Mouse (Mus musculus) midbrain, embryonic 12.5 days (tissue): ENCODE data around the gene Rsl24d1. TPM values are rescaled to one million over a fixed set of nuclear protein-coding genes. Genes with fewer than 3 reads are reported as not detected.

ENCODE experiments used
- ATAC-seq: fragments of 200-750 bp; cut with Nextera tagmentation; 2 replicates; pipeline ENCODE4 v1.8.0; 2017; ENCODE audit warnings: low read depth, moderate TSS enrichment, moderate library complexity; ENCODE audit not compliant: low FRiP score
- H3K27ac ChIP-seq: fragments of 300-500 bp; sonication (generic); replicated peaks from 2 replicates; pipeline ENCODE4 v1.5.1; 2016; ENCODE audit warnings: mild to moderate bottlenecking
- H3K27me3 ChIP-seq: fragments of 300-500 bp; sonication (generic); 2 replicates; pipeline ENCODE4 v1.6.1; 2016; ENCODE audit warnings: mild to moderate bottlenecking
- H3K36me3 ChIP-seq: fragments of 300-500 bp; sonication (generic); 2 replicates; pipeline ENCODE4 v1.6.1; 2016
- H3K4me1 ChIP-seq: fragments of 300-500 bp; sonication (generic); 2 replicates; pipeline ENCODE4 v1.6.1; 2016
- H3K4me2 ChIP-seq: fragments of 300-500 bp; sonication (generic); replicated peaks from 2 replicates; pipeline ENCODE4 v1.6.1; 2016; ENCODE audit warnings: mild to moderate bottlenecking, moderate library complexity
- H3K4me3 ChIP-seq: fragments of 300-500 bp; sonication (generic); 2 replicates; pipeline ENCODE4 v1.5.1; 2016; ENCODE audit warnings: mild to moderate bottlenecking
- H3K9ac ChIP-seq: fragments of 300-500 bp; sonication (generic); replicated peaks from 2 replicates; pipeline ENCODE4 v1.6.1; 2016; ENCODE audit warnings: mild to moderate bottlenecking, moderate library complexity
- H3K9me3 ChIP-seq: fragments of 300-500 bp; sonication (generic); 2 replicates; pipeline ENCODE4 v1.6.1; 2016; ENCODE audit warnings: mild to moderate bottlenecking
- WGBS: fragments of 180-500 bp; shearing (Covaris S2); methylation state at CpG from one replicate; pipeline ENCODE4 v1.1.7; 2016; 5-methylcytosine and 5-hydroxymethylcytosine counted together
- polyA plus RNA-seq: library from polyadenylated mRNA; unstranded; fragments of >200 nt; fragmentation: Nextera tagmentation; extraction: Ambion mirVana; gene quantifications from 2 replicates; pipeline ENCODE4 v1.2.1, GENCODE M21; 2016

Gene Rsl24d1
- polyA plus RNA-seq, 1 experiment from 2014 or later: 127 TPM

DNA sequence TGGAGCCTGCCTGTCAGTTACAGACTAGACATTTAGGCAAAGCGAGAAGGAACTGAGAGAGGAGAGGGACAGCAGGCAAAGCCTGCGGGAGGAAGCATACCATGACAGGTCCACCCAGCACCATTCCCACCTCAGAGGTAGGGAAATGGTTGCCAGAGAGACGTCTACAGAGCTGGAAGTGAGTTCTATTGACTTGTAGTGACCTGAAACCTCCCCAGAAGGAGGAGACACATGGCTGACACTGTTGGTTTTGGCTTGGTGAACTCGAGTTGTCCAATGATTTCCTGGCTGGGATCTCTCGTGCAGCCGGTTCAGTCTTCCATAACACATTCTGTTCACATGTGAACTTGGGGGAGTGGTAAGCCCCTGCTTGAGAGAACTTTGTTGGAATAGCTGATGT is 29.3 kb upstream of the Rsl24d1 start:
- no peaks in the 10 kb centered on the region for H3K9me3 ChIP-seq
- ATAC-seq: no peak
- H3K4me1 ChIP-seq: no peaks in the 10 kb centered on the region; the same call in 1 of the 2 replicates
- H3K27me3 ChIP-seq: no peaks in the 10 kb centered on the region; the same call in 1 of the 2 replicates
- no peak overlapping the region for H3K27ac ChIP-seq
- H3K36me3 ChIP-seq: no peaks in the 10 kb centered on the region
- H3K4me3 ChIP-seq: no peak overlapping the region
- no peak overlapping the region for H3K4me2 ChIP-seq
- 81% methylated on average over 6 of the region's 6 CpGs for WGBS
- H3K9ac ChIP-seq: no peak overlapping the region

DNA sequence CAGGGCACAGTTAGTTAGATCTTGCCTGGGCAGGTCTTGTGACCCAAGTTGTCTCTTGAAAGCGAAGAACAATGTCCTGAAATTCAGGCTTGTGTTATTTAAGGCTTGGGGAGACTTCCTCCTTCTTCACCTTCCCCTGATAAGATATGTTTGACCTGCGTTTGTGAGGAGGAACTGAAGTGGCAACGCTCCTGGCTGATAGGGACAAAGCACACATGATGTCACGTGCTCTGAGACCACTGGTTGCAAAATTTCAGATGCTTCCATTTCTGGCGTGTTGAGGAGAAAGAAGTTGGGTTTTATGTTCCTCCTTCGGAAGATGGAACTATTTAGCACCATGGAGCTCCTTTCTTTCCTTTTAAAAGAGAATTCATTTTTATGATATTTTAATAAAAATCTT is 27.4 kb upstream of the Rsl24d1 start:
- no peak overlapping the region for H3K9ac ChIP-seq
- H3K27ac ChIP-seq: no peak overlapping the region
- H3K9me3 ChIP-seq: no peaks in the 10 kb centered on the region
- no peaks in the 10 kb centered on the region for H3K36me3 ChIP-seq
- ATAC-seq: no peak
- no peaks in the 10 kb centered on the region for H3K4me1 ChIP-seq
- H3K4me3 ChIP-seq: no peak overlapping the region
- H3K27me3 ChIP-seq: no peaks in the 10 kb centered on the region; the same call in 1 of the 2 replicates
- WGBS: 83% methylated on average over 6 of the region's 6 CpGs
- no peak overlapping the region for H3K4me2 ChIP-seq

GRCm38 (mm10) chr9:73087121-73087520 is 26.1 kb upstream of the Rsl24d1 start:
- no peak for ATAC-seq
- no peak overlapping the region for H3K4me2 ChIP-seq
- H3K9me3 ChIP-seq: no peaks in the 10 kb centered on the region
- H3K27me3 ChIP-seq: no peaks in the 10 kb centered on the region; the same call in 1 of the 2 replicates
- H3K27ac ChIP-seq: no peak overlapping the region
- H3K4me1 ChIP-seq: no peaks in the 10 kb centered on the region
- H3K4me3 ChIP-seq: no peak overlapping the region
- H3K36me3 ChIP-seq: no peaks in the 10 kb centered on the region
- 67% methylated on average over 8 of the region's 8 CpGs for WGBS
- no peak overlapping the region for H3K9ac ChIP-seq

DNA sequence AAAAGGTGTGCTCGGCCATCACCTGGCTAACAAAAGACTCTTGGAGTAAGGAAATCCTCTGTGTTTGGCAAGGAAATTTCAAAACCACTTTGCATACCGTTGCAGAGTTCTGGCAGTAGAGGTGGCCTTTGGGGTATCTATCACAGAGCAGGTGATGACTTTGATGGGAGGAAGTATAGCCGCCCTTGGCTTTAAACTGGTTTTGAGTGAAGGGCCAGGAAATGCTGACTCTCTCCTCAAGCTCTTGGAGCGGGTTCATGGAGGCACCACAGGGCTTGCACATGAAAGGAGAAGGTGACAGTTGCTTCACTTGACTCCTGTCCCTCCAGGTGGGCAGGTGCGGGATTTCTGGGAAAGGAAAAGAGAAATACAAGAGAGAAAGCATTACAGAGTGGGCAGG is 25.6 kb upstream of the Rsl24d1 start:
- no peak for ATAC-seq
- H3K27me3 ChIP-seq: peaks cover under 1% of the 10 kb centered on the region

GRCm38 (mm10) chr9:73089222-73089920 is 23.9 kb upstream of the Rsl24d1 start:
- no peak for ATAC-seq
- Histone ChIP-seq H3K4me2 (no peak overlapping the region), H3K36me3 (no peaks in the 10 kb centered on the region), H3K9ac (no peak overlapping the region), H3K4me1 (peaks cover under 1% of the 10 kb centered on the region; the same call in 1 of the 2 replicates), H3K9me3 (no peaks in the 10 kb centered on the region), H3K27ac (no peak overlapping the region), H3K4me3 (no peak overlapping the region), H3K27me3 (peaks cover 5% of the 10 kb centered on the region; the same call in 1 of the 2 replicates)
- 80% methylated on average over 16 of the region's 16 CpGs for WGBS

More for the DNA sequence above, 25.6 kb upstream of the Rsl24d1 start:
- Histone ChIP-seq H3K4me2 (no peak overlapping the region), H3K9ac (no peak overlapping the region), H3K27ac (no peak overlapping the region), H3K9me3 (no peaks in the 10 kb centered on the region), H3K36me3 (no peaks in the 10 kb centered on the region), H3K4me1 (no peaks in the 10 kb centered on the region), H3K4me3 (no peak overlapping the region)
- 75% methylated on average over 5 of the region's 5 CpGs for WGBS

DNA sequence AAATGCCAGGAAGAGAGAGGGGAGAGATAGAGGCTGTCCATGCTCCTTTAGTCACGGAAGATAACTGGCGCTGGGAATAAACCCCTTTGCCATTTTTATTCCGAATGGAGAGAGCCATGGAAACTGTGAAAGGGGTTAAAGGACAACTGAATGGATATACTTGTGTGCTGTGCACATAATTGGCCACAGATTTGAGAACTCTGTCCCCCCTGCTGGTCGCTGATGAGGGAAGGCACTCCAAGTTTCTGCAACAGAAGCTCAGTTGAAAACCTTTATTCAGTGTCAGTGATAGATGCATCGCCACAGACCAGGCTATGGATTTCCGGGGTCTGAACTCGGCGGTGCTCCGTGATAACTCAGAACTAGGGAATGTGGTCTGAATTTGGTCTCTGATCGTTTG is 23.1 kb upstream of the Rsl24d1 start:
- no peak for ATAC-seq
- Histone ChIP-seq H3K4me1 (peaks cover 4% of the 10 kb centered on the region; the same call in 1 of the 2 replicates), H3K36me3 (no peaks in the 10 kb centered on the region), H3K9ac (no peak overlapping the region), H3K9me3 (no peaks in the 10 kb centered on the region), H3K4me2 (no peak overlapping the region), H3K27me3 (peaks cover 5% of the 10 kb centered on the region; the same call in 1 of the 2 replicates), H3K27ac (no peak overlapping the region), H3K4me3 (no peak overlapping the region)
- WGBS: 78% methylated on average over 10 of the region's 10 CpGs

GRCm38 (mm10) chr9:73091747-73092146 is 21.5 kb upstream of the Rsl24d1 start:
- no peak overlapping the region for H3K9ac ChIP-seq
- H3K27me3 ChIP-seq: peaks cover 5% of the 10 kb centered on the region; the same call in 1 of the 2 replicates
- no peaks in the 10 kb centered on the region for H3K36me3 ChIP-seq
- H3K4me3 ChIP-seq: no peak overlapping the region
- no peaks in the 10 kb centered on the region for H3K9me3 ChIP-seq
- no peak overlapping the region for H3K4me2 ChIP-seq
- no peak for ATAC-seq
- H3K27ac ChIP-seq: no peak overlapping the region
- H3K4me1 ChIP-seq: peaks cover 4% of the 10 kb centered on the region; the same call in 1 of the 2 replicates
- WGBS: 0% methylated on average over 1 of the region's 1 CpGs

DNA sequence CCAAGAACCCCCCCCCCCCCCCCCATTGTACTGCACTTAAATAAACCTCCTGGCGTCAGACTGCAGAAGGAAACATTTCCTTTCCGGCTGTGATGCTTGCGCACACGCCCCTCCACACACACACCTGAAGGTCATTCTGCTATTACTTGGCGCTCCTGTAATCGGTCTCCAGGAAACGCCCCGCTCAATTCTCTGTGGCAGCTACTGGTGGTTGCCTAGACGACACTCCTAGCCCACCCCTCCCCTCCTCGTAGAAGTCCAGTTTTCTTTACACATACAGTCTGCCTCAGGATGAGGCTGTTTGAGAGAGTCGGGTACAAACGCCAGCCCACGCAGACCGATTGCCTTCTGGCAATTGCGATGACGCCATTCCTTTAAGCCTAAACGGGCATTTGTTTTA is 18.6 kb upstream of the Rsl24d1 start:
- Histone ChIP-seq H3K9ac (no peak overlapping the region), H3K36me3 (no peaks in the 10 kb centered on the region), H3K4me3 (no peak overlapping the region), H3K4me1 (peaks cover 4% of the 10 kb centered on the region; the same call in 1 of the 2 replicates), H3K27ac (no peak overlapping the region), H3K4me2 (peak overlapping the region; percentile 11; the same call in 1 of the 2 replicates), H3K27me3 (peaks cover 5% of the 10 kb centered on the region; the same call in 1 of the 2 replicates), H3K9me3 (no peaks in the 10 kb centered on the region)
- ATAC-seq: peak; percentile 47; the same call in 1 of the 2 replicates
- 50% methylated on average over 17 of the region's 17 CpGs for WGBS

DNA sequence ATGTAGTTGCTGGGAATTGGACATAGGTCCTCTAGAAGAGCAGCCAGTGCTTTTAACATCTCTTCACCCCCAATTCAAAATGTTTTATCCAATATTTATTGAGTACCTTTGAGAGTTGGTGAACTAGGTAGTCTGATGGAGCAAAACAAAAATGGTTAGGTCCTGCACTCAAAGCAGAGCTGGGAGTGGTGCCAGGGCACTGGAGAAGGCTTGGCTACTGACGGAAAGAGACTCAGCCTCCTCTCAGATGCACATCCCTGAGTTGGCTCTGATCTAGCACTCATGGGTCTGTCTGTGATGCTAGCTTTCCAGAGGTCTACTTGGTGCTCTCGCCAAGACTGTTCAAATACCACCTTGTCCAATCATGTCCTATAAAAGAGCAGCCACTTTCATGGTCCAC is 15.3 kb upstream of the Rsl24d1 start:
- no peak overlapping the region for H3K4me3 ChIP-seq
- H3K27ac ChIP-seq: no peak overlapping the region
- H3K4me2 ChIP-seq: no peak overlapping the region
- no peak overlapping the region for H3K9ac ChIP-seq
- H3K27me3 ChIP-seq: peaks cover 16% of the 10 kb centered on the region
- H3K4me1 ChIP-seq: peaks cover 4% of the 10 kb centered on the region; the same call in 1 of the 2 replicates
- no peaks in the 10 kb centered on the region for H3K36me3 ChIP-seq
- ATAC-seq: no peak
- 84% methylated on average over 2 of the region's 2 CpGs for WGBS
- no peaks in the 10 kb centered on the region for H3K9me3 ChIP-seq

DNA sequence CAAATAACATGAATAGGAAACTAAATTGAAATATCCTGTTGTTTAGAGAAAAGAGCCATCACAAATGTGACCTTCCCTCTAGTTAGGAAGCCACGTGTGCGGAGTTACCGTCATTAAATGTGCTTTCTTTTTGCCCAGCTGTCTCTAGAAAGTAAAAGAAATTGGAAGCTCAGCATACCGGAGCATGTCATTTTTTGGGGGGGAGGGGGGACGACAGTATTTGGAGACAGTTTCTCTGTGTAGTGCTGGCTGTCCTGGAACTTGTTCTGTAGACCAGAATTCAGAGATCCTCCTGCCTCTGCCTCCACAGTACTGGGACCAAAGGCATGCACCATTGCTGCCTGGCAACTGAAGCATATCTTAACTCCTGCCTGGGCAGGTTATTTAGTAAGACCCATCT is 11.7 kb upstream of the Rsl24d1 start, which contains the start of gene Khdc3:
Gene Khdc3, plus strand, starts transcription at position 301 of the 400 bp plus-strand sequence.
- WGBS: 90% methylated on average over 5 of the region's 5 CpGs

GRCm38 (mm10) chr9:73102181-73102580 is 11.0 kb upstream of the Rsl24d1 start, which contains the start of gene Gm20509:
Gm20509 (plus strand) TSS chr9:73102470.
- Histone ChIP-seq H3K4me3 (peak within 1 kb of the TSS; percentile 43), H3K36me3 (no peaks in the 10 kb centered on the region), H3K4me2 (peak within 1 kb of the TSS; percentile 68), H3K27ac (no peak within 1 kb of the TSS), H3K27me3 (peaks cover 53% of the 10 kb centered on the region), H3K4me1 (peaks cover 9% of the 10 kb centered on the region; the same call in 1 of the 2 replicates), H3K9me3 (no peaks in the 10 kb centered on the region), H3K9ac (peak within 1 kb of the TSS; percentile 55)
- ATAC-seq: no peak
- WGBS: 96% methylated on average over 4 of the region's 4 CpGs

More for the DNA sequence above, 11.7 kb upstream of the Rsl24d1 start, which contains the start of gene Khdc3:
- no peaks in the 10 kb centered on the region for H3K9me3 ChIP-seq
- no peak for ATAC-seq
- no peak within 1 kb of the TSS for H3K4me3 ChIP-seq
- H3K9ac ChIP-seq: no peak within 1 kb of the TSS
- H3K4me2 ChIP-seq: no peak within 1 kb of the TSS
- H3K27me3 ChIP-seq: peaks cover 49% of the 10 kb centered on the region
- H3K4me1 ChIP-seq: peaks cover 9% of the 10 kb centered on the region; the same call in 1 of the 2 replicates
- H3K27ac ChIP-seq: no peak within 1 kb of the TSS
- H3K36me3 ChIP-seq: no peaks in the 10 kb centered on the region

GRCm38 (mm10) chr9:73103159-73103879 is 9.9 kb upstream of the Rsl24d1 start:
- WGBS: 5% methylated on average over 59 of the region's 60 CpGs
- Histone ChIP-seq H3K9ac (peak overlapping the region; percentile 55), H3K4me3 (peak overlapping the region; percentile 43), H3K27ac (no peak overlapping the region), H3K4me2 (peak overlapping the region; percentile 68), H3K4me1 (peaks cover 9% of the 10 kb centered on the region; the same call in 1 of the 2 replicates), H3K36me3 (no peaks in the 10 kb centered on the region), H3K27me3 (peaks cover 53% of the 10 kb centered on the region), H3K9me3 (no peaks in the 10 kb centered on the region)
- ATAC-seq: peak; percentile 58
